Mouse (Mus musculus): Measurements from ENCODE around the gene Ptgs1. TPM values are rescaled to one million over a fixed set of nuclear protein-coding genes. Genes with fewer than 3 reads are reported as not detected.
A peak's percentile ranks its signal among the peaks of the same experiment; 100 is the strongest.

Ptgs1 gene
- polyA plus RNA-seq, 1 experiment from 2014 or later: 6.8 TPM

GRCm38 (mm10) chr2:36210796-36211195 lies 19.4 kb upstream of the Ptgs1 start:
- Histone ChIP-seq H3K27me3 (replicated peaks; ENCODE audit: control insufficient read depth, insufficient read depth, low read length) (peaks cover 19% of the 10 kb centered on the region), H3K4me3 (ENCODE audit: low read length) (peak overlapping the region; percentile 19; the same call in 1 of the 2 replicates), H3K9ac (ENCODE audit: low read depth, low read length) (0 out of 2 replicates have a peak overlapping the region, but pooled peaks have one; percentile 28), H3K9me3 (ENCODE audit: control insufficient read depth, low read length) (no peaks in the 10 kb centered on the region), H3K4me1 (ENCODE audit: control insufficient read depth, insufficient read depth, low read depth, low read length) (0 out of 2 replicates have a peak, but pooled peaks cover 3% of the 10 kb centered on the region), H3K36me3 (ENCODE audit: control insufficient read depth, insufficient read depth, low read length) (no peaks in the 10 kb centered on the region), H3K4me2 (ENCODE audit: low read length) (peak overlapping the region; percentile 29; the same call in 1 of the 2 replicates), H3K27ac (ENCODE audit: low read depth, low read length) (no peak overlapping the region)
- ATAC-seq: no peak
- 4% methylated on average over 23 of the region's 34 CpGs for WGBS

GRCm38 (mm10) chr2:36211785-36212184 lies 18.4 kb upstream of the Ptgs1 start:
- Histone ChIP-seq H3K9me3 (ENCODE audit: control insufficient read depth, low read length) (no peaks in the 10 kb centered on the region), H3K27me3 (replicated peaks; ENCODE audit: control insufficient read depth, insufficient read depth, low read length) (peaks cover 19% of the 10 kb centered on the region), H3K4me3 (ENCODE audit: low read length) (no peak overlapping the region), H3K27ac (ENCODE audit: low read depth, low read length) (no peak overlapping the region), H3K36me3 (ENCODE audit: control insufficient read depth, insufficient read depth, low read length) (no peaks in the 10 kb centered on the region), H3K9ac (ENCODE audit: low read depth, low read length) (no peak overlapping the region), H3K4me2 (ENCODE audit: low read length) (no peak overlapping the region), H3K4me1 (ENCODE audit: control insufficient read depth, insufficient read depth, low read depth, low read length) (0 out of 2 replicates have a peak, but pooled peaks cover 3% of the 10 kb centered on the region)
- 25% methylated on average over 7 of the region's 7 CpGs for WGBS
- no peak for ATAC-seq

GRCm38 (mm10) chr2:36213108-36213507 lies 17.1 kb upstream of the Ptgs1 start:
- peaks cover 19% of the 10 kb centered on the region for H3K27me3 ChIP-seq (replicated peaks; ENCODE audit: control insufficient read depth, insufficient read depth, low read length)
- no peak overlapping the region for H3K9ac ChIP-seq (ENCODE audit: low read depth, low read length)
- H3K36me3 ChIP-seq (ENCODE audit: control insufficient read depth, insufficient read depth, low read length): no peaks in the 10 kb centered on the region
- H3K4me2 ChIP-seq (ENCODE audit: low read length): no peak overlapping the region
- 49% methylated on average over 7 of the region's 7 CpGs for WGBS
- no peak for ATAC-seq
- H3K27ac ChIP-seq (ENCODE audit: low read depth, low read length): no peak overlapping the region
- H3K9me3 ChIP-seq (ENCODE audit: control insufficient read depth, low read length): no peaks in the 10 kb centered on the region
- H3K4me1 ChIP-seq (ENCODE audit: control insufficient read depth, insufficient read depth, low read depth, low read length): 0 out of 2 replicates have a peak, but pooled peaks cover 3% of the 10 kb centered on the region
- no peak overlapping the region for H3K4me3 ChIP-seq (ENCODE audit: low read length)

- no peak overlapping the region for H3K4me3 ChIP-seq (ENCODE audit: low read length)
- H3K9ac ChIP-seq (ENCODE audit: low read depth, low read length): no peak overlapping the region; the same call in 1 of the 2 replicates
- H3K27ac ChIP-seq (ENCODE audit: low read depth, low read length): no peak overlapping the region
- ATAC-seq: peak; percentile 86
- H3K27me3 ChIP-seq (replicated peaks; ENCODE audit: control insufficient read depth, insufficient read depth, low read length): peaks cover 19% of the 10 kb centered on the region
- 7% methylated on average over 8 of the region's 8 CpGs for WGBS
- 0 out of 2 replicates have a peak, but pooled peaks cover 3% of the 10 kb centered on the region for H3K4me1 ChIP-seq (ENCODE audit: control insufficient read depth, insufficient read depth, low read depth, low read length)
- H3K4me2 ChIP-seq (ENCODE audit: low read length): peak overlapping the region; percentile 29
- H3K36me3 ChIP-seq (ENCODE audit: control insufficient read depth, insufficient read depth, low read length): no peaks in the 10 kb centered on the region
- no peaks in the 10 kb centered on the region for H3K9me3 ChIP-seq (ENCODE audit: control insufficient read depth, low read length)
Measured at GRCm38 (mm10) chr2:36214023-36214422, 16.2 kb upstream of the Ptgs1 start.

- Histone ChIP-seq H3K27ac (ENCODE audit: low read depth, low read length) (no peak overlapping the region), H3K4me1 (ENCODE audit: control insufficient read depth, insufficient read depth, low read depth, low read length) (0 out of 2 replicates have a peak, but pooled peaks cover 3% of the 10 kb centered on the region), H3K27me3 (replicated peaks; ENCODE audit: control insufficient read depth, insufficient read depth, low read length) (peaks cover 19% of the 10 kb centered on the region), H3K9me3 (ENCODE audit: control insufficient read depth, low read length) (no peaks in the 10 kb centered on the region), H3K4me3 (ENCODE audit: low read length) (no peak overlapping the region), H3K9ac (ENCODE audit: low read depth, low read length) (no peak overlapping the region), H3K4me2 (ENCODE audit: low read length) (peak overlapping the region; percentile 29), H3K36me3 (ENCODE audit: control insufficient read depth, insufficient read depth, low read length) (no peaks in the 10 kb centered on the region)
- ATAC-seq: no peak
- 62% methylated on average over 5 of the region's 5 CpGs for WGBS
Measured at GRCm38 (mm10) chr2:36214425-36214824, 15.8 kb upstream of the Ptgs1 start.

- H3K9me3 ChIP-seq (ENCODE audit: control insufficient read depth, low read length): no peaks in the 10 kb centered on the region
- no peaks in the 10 kb centered on the region for H3K36me3 ChIP-seq (ENCODE audit: control insufficient read depth, insufficient read depth, low read length)
- no peak overlapping the region for H3K4me2 ChIP-seq (ENCODE audit: low read length)
- H3K27me3 ChIP-seq (replicated peaks; ENCODE audit: control insufficient read depth, insufficient read depth, low read length): peaks cover 12% of the 10 kb centered on the region
- H3K4me3 ChIP-seq (ENCODE audit: low read length): no peak overlapping the region
- no peak overlapping the region for H3K9ac ChIP-seq (ENCODE audit: low read depth, low read length)
- ATAC-seq: no peak
- 90% methylated on average over 5 of the region's 5 CpGs for WGBS
- H3K27ac ChIP-seq (ENCODE audit: low read depth, low read length): no peak overlapping the region
- H3K4me1 ChIP-seq (ENCODE audit: control insufficient read depth, insufficient read depth, low read depth, low read length): 0 out of 2 replicates have a peak, but pooled peaks cover 3% of the 10 kb centered on the region
Measured at GRCm38 (mm10) chr2:36215203-36215739, 15.0 kb upstream of the Ptgs1 start.

- H3K9me3 ChIP-seq (ENCODE audit: control insufficient read depth, low read length): no peaks in the 10 kb centered on the region
- H3K9ac ChIP-seq (ENCODE audit: low read depth, low read length): no peak overlapping the region
Measured at GRCm38 (mm10) chr2:36216546-36216945, 13.7 kb upstream of the Ptgs1 start.

GRCm38 (mm10) chr2:36216953-36217573 lies 13.2 kb upstream of the Ptgs1 start:
- H3K9ac ChIP-seq (ENCODE audit: low read depth, low read length): no peak overlapping the region
- 0 out of 2 replicates have a peak, but pooled peaks cover 3% of the 10 kb centered on the region for H3K4me1 ChIP-seq (ENCODE audit: control insufficient read depth, insufficient read depth, low read depth, low read length)
- H3K4me3 ChIP-seq (ENCODE audit: low read length): no peak overlapping the region
- WGBS: 50% methylated on average over 4 of the region's 4 CpGs
- no peaks in the 10 kb centered on the region for H3K9me3 ChIP-seq (ENCODE audit: control insufficient read depth, low read length)
- H3K27me3 ChIP-seq (replicated peaks; ENCODE audit: control insufficient read depth, insufficient read depth, low read length): no peaks in the 10 kb centered on the region
- no peak overlapping the region for H3K4me2 ChIP-seq (ENCODE audit: low read length)
- ATAC-seq: no peak
- H3K36me3 ChIP-seq (ENCODE audit: control insufficient read depth, insufficient read depth, low read length): no peaks in the 10 kb centered on the region
- H3K27ac ChIP-seq (ENCODE audit: low read depth, low read length): no peak overlapping the region

More at GRCm38 (mm10) chr2:36216546-36216945, 13.7 kb upstream of the Ptgs1 start:
- no peak overlapping the region for H3K4me2 ChIP-seq (ENCODE audit: low read length)
- no peaks in the 10 kb centered on the region for H3K36me3 ChIP-seq (ENCODE audit: control insufficient read depth, insufficient read depth, low read length)
- H3K4me3 ChIP-seq (ENCODE audit: low read length): no peak overlapping the region
- 0 out of 2 replicates have a peak, but pooled peaks cover 3% of the 10 kb centered on the region for H3K4me1 ChIP-seq (ENCODE audit: control insufficient read depth, insufficient read depth, low read depth, low read length)
- H3K27ac ChIP-seq (ENCODE audit: low read depth, low read length): no peak overlapping the region
- no peak for ATAC-seq
- H3K27me3 ChIP-seq (replicated peaks; ENCODE audit: control insufficient read depth, insufficient read depth, low read length): peaks cover 5% of the 10 kb centered on the region

GRCm38 (mm10) chr2:36217692-36218233 lies 12.5 kb upstream of the Ptgs1 start:
- 62% methylated on average over 5 of the region's 5 CpGs for WGBS
- no peak for ATAC-seq

More at GRCm38 (mm10) chr2:36217692-36218233, 12.5 kb upstream of the Ptgs1 start:
- H3K27ac ChIP-seq (ENCODE audit: low read depth, low read length): no peak overlapping the region
- H3K36me3 ChIP-seq (ENCODE audit: control insufficient read depth, insufficient read depth, low read length): no peaks in the 10 kb centered on the region
- H3K9me3 ChIP-seq (ENCODE audit: control insufficient read depth, low read length): no peaks in the 10 kb centered on the region
- no peak overlapping the region for H3K9ac ChIP-seq (ENCODE audit: low read depth, low read length)
- H3K4me1 ChIP-seq (ENCODE audit: control insufficient read depth, insufficient read depth, low read depth, low read length): 0 out of 2 replicates have a peak, but pooled peaks cover 3% of the 10 kb centered on the region
- H3K4me3 ChIP-seq (ENCODE audit: low read length): no peak overlapping the region
- H3K27me3 ChIP-seq (replicated peaks; ENCODE audit: control insufficient read depth, insufficient read depth, low read length): no peaks in the 10 kb centered on the region
- no peak overlapping the region for H3K4me2 ChIP-seq (ENCODE audit: low read length)

Measured in hindbrain, embryonic 16.5 days (tissue).